Mouse (Mus musculus) fat pad, adult 2 months (tissue): ENCODE results near the gene Smurf2.

Source experiments
- DNase-seq: peaks from one replicate; pipeline ENCODE4 v3.0.0-alpha.2; 2011; ENCODE audit warnings: low read depth, low spot score; ENCODE audit errors: extremely low read depth

The Smurf2 gene

GRCm38 (mm10) chr11:106907253-106907652 is 13.3 kb downstream of the Smurf2 start:
- DNase-seq: no peak

- no peak for DNase-seq
Measured at GRCm38 (mm10) chr11:106905707-106906106, 14.8 kb downstream of the Smurf2 start.

DNA sequence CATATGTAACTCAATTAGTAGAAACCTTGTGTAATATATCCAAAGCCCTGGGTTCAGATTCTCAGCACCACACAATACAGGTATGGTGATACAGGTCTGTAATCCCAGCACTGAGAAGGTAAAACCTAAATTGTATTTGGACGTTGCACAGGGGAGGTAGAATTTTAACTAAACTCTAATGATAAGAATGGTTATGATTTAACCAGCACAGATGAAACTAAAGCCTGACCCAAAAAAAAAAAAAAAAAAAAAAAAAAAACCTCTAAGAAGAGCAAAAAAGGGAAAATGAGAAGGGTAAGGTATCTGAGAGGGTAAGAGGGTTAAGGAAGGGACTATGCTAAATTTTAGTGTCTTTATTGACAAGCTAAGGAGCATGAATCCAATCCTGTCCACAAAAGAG is 20.7 kb downstream of the Smurf2 start:
- no peak for DNase-seq

DNA sequence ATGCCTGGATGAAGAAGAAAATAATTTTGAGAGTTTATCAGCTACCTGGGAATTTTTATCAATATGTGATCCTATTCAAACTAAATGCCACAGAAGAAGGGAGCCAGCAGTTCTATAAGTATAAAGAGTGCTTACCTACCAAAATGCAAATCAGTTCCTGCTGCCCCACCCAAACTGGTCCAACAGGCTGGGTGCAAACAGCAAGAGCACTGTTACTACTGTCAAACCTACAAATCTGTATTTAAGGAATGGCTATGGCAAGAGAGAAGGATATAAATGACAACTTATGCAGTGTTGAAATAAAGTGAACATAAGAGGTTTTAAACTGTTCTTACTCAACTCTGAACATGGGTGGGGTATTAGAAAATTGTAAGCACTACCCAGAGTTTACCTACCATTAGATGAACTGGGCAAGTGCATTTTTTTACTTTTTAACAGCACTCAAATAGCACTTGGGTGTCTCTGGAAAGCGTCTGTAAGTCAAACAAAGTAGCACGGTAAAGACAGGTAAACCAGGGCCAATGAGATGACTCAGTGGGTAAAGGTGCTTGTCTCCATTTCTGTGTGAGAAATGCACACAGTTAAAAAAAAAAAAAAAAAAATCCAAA is 23.9 kb downstream of the Smurf2 start:
- no peak for DNase-seq

DNA sequence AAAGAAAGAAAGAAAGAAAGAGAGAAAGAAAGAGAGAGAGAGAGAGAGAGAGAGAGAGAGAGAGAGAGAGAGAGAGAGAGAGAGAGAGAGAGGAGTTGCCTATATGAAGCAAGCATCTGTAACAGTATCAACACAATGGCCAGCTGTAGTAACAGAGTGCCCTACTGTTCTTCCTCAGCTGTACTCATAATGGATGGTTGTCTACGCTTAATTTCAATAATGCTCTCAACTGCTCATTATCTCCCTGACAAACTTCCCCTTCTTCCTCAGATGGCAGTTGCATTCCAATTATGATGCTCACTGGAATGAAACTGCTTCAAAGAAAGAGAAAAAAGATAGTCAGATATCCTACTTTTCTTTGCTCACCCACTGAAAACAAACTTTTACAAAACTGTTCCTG is 36.9 kb downstream of the Smurf2 start:
- no peak for DNase-seq

DNA sequence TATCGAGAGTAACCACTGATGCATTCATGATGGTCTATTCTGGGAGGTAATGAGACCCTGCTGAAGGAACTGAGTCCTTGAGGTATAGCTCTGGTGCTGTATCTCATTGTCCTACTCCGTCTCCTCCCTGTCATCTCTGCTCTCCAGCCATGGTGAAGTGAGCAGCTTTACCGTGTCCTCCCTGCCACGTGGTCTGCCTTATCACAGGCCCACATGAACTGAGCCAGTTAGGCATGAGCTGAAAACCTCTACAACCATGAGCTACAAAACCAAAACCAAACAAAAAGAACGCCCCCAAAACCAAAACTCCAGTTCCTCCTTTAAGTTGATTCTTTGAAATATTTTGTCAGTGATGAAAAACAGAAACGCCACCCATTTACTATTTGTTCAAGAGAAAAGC is 47.9 kb downstream of the Smurf2 start:
- no peak for DNase-seq

DNA sequence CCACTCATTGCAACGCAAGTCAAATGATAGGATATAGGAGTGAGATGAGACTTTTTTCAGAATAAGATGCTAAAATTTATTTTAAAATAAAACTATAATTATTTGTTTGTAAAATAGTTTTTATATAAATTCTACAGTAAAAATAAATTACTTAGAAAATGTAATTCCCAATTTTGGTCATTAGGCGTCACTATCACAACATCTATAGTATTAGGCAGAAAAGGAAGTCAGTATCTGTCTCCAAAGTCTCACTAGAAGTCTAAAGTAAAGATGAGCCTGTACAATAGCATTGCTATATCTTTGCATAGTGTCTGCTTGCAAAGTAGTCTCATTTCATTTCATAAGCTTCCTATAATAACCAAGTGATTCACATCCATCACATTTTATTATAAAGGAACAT is 69.1 kb downstream of the Smurf2 start:
- DNase-seq: no peak

DNA sequence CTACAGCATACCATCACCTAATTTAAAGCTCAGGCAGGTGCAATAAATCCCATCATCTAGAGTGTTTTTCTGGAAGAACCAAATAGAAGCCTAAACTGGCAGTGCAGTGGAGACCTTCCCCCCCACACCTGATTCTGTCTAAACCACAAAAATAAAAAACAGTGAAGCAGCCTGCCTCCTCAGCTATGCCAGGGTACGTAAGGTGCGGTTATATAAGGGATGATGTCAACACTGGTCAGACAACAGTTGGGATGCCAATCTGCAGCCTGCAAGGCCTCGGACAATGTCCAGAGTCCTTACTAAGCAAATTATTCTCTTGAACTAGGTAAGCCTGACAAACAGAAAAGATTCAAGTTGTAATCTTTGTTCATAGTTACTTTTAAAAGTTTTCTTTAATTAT is 78.5 kb downstream of the Smurf2 start:
- no peak for DNase-seq

GRCm38 (mm10) chr11:106828079-106828478 is 92.4 kb downstream of the Smurf2 start:
- no peak for DNase-seq

- DNase-seq: no peak
Measured at GRCm38 (mm10) chr11:106824403-106824802, 96.1 kb downstream of the Smurf2 start.

DNA sequence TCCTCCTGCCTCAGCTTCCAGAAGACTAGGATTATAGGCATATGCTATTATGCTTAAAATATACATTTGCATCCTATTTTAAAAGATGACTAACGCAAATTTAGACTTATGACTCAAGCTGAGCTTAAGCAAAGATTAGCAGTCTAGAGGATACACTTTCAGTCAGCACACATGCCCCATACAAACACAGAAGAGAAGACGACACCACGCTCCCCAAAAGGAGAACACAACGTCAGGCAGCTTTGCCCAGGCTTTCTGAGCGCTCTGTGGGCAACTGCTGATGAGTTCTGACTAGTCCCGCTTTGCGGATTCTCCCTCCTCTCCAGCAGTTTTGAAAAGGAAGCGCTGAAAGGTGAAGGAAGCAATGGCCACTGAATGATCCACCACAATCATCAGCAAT is 96.8 kb downstream of the Smurf2 start:
- DNase-seq: no peak

DNA sequence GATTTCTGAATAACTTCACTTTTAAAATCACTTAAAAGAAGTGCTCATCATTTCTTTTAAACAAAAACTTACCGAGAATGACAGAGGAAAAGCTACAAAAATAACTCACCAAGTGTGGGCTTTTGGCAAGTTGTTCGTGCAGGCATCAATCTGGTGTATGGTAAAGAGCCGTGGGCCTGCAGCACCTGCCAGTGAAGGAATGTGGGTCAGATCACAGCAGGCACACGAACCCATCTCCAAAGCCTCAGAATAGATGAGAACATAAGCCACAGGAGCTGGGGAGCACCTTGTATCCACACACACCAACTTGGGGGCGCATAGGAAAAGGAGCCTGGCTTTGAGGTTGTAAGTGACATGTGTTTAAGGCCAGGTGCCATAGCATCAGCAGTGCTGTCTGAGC is 97.6 kb downstream of the Smurf2 start:
- DNase-seq: no peak

- DNase-seq: no peak
Measured at GRCm38 (mm10) chr11:106822491-106822890, 98.0 kb downstream of the Smurf2 start.

- DNase-seq: no peak
Measured at GRCm38 (mm10) chr11:106821397-106821796, 99.1 kb downstream of the Smurf2 start.

DNA sequence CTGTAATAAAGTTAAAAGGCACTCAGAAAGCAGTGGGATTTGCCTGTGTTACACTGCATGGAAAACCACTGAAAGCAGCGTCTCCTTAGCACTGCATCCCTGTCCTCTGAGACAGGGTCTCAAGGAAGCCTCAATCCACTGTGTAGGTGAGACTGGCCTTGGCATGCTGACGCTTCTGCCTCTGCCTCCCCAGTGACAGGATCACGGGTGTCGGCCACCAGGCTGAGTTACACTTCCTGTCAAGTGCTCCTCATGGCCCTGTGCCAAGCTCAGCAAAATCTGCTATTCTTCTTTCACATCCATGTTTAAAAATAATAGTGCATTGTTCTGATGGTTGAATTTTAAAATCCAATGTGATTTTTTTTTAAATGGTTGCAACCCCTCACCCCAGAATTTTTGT is 99.5 kb downstream of the Smurf2 start:
- DNase-seq: no peak

- no peak for DNase-seq
Measured at GRCm38 (mm10) chr11:106820252-106820651, 100.3 kb downstream of the Smurf2 start.

DNA sequence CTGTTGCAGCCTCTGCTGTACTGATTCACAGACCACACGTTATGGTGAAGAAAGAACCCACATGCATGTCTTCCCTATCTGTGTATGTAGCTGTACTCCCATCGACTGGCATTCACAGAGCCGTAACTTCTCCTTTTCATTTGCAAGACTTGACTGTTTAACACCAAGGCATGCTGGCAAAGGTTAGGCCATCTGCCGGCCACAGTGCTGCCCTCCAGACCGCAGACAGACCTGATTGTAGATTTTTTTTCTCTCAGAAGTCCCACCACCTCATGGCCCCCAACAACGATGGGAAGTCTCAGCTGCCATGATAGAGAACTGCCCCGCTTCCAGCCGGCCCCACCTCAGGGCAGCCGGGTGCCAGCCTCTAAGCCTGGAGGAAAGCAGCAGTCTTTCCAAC is 100.9 kb downstream of the Smurf2 start:
- no peak for DNase-seq

DNA sequence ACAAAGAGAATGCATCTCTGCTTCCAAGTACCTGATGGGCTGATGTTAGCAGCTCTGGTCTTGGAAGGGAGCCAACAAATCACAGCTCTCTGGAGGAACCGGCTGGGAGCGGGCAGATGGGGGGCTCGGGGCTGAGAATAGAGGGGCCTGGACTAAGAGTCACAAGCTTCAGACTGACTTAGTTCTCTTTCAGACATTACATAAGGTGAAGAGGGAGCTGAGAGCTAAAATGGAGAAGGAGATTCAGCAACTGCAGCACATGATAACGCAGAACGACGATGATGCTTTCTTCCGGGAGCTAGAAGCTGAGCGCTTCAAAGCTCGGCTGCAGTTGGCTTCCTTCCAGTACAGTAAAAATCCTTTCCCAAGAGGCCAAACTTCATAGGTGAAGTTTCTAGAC is 102.2 kb downstream of the Smurf2 start:
- no peak for DNase-seq

DNA sequence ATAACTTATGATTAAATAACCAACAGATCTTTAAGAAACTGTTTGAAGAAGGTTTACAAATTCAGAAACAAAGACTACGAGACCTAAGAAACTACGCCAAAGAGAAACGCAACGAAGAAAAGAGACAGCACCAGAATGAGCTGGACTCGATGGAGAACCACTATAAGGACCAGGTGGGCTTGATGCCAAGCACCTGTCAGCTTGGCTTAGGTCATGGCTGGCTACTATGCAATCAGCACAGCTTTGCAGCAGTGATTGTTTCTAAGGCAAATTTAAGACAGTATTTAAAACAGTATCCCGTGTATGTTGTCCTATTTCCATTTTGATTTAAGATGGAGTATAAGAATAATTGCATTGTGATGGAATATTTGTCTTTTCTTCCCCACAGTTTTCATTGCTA is 102.7 kb downstream of the Smurf2 start:
- DNase-seq: no peak

GRCm38 (mm10) chr11:106817156-106817555 is 103.4 kb downstream of the Smurf2 start:
- DNase-seq: no peak

GRCm38 (mm10) chr11:106816316-106816715 is 104.2 kb downstream of the Smurf2 start:
- no peak for DNase-seq

GRCm38 (mm10) chr11:106815761-106816160 is 104.8 kb downstream of the Smurf2 start:
- no peak for DNase-seq

- no peak for DNase-seq
Measured at GRCm38 (mm10) chr11:106815331-106815730, 105.2 kb downstream of the Smurf2 start.
